Mouse (Mus musculus) T-cell, adult 2 months (primary cell): ENCODE data around the gene Cct5.
A peak's percentile ranks its signal among the peaks of the same experiment; 100 is the strongest.

ENCODE experiments used
- DNase-seq: peaks from one replicate; pipeline ENCODE4 v3.0.0; 2022; ENCODE audit warnings: low spot score

The Cct5 gene

DNA sequence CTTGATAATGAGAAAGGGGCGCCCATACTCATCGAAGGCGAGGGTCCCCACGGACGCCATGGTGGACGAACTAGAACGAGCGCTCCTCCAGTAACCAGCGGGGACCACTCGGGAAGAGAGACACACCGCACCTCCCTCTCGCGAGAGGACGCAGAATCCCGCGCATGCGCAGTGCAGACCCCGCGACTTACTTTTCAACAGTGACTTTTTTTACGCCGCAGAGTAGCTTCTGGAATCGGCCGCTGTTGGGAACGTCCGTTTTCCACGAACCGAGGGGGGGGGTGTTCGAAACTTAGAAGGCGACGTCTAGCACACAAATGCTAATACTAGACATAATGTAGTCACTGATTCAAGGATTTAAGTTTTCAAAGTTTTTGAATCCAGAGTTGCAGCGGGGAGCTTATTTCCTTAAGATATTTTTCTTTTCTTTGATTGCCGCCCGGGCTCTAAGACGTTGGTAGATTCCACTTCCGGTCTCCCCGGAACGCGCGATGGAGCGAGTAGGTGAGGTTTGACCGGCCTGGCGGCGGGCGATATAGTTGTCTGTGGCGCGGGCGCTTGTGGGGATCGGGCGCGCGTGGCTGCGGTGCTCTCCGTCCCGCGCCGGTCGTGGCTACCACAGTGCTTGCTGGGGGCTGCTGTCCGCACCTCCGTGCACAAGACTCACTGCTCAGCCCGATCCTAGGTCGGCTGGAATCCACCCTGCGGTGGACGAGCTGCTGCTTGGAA is at the start of gene Cct5, which contains the start of gene Fam173b:
TSS of gene Cct5 (minus strand) at position 159 of the 729 bp plus-strand sequence.
TSS of gene Fam173b (plus strand) at position 207 of the 729 bp plus-strand sequence.
- DNase-seq: peak; percentile 97

DNA sequence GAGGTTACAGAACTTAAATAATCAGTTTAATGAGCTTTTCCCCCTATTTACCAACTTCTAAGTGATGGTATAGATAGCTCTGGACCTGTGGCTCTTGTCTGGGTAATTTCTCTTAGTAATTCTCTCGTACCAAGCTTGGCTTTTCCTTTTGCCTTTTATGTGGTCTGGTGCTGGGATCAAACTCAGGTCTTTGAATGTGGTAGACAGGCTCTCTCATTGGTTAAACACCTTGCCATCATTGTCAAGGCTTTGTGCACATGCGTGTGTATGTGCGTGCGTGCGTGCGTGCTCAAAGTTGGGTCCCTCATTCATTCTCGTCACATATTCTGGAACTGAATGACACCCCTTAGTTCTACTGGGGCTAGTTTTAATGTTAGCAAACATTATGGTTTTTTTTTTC is 49.2 kb upstream of the Cct5 start:
- DNase-seq: peak; percentile 58

DNA sequence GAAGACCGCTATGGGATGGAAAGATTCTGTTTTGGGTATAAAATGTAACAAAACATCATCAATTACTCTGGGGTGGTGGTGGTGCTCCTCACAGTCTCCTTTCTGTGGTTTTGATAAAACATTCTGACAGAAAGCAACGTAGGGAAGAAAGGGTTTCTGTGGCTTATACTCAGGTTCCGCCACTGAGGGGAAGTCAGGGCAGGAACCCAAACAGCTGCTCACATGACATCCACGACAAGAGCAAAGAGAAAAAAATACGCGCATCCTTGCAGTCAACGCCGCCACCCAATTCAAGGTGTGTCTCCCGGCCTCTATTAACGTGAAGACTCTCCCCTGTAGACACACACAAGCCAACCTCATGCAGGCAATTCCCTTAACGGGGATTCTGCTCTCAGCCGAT is 48.1 kb upstream of the Cct5 start:
- DNase-seq: peak; percentile 72

DNA sequence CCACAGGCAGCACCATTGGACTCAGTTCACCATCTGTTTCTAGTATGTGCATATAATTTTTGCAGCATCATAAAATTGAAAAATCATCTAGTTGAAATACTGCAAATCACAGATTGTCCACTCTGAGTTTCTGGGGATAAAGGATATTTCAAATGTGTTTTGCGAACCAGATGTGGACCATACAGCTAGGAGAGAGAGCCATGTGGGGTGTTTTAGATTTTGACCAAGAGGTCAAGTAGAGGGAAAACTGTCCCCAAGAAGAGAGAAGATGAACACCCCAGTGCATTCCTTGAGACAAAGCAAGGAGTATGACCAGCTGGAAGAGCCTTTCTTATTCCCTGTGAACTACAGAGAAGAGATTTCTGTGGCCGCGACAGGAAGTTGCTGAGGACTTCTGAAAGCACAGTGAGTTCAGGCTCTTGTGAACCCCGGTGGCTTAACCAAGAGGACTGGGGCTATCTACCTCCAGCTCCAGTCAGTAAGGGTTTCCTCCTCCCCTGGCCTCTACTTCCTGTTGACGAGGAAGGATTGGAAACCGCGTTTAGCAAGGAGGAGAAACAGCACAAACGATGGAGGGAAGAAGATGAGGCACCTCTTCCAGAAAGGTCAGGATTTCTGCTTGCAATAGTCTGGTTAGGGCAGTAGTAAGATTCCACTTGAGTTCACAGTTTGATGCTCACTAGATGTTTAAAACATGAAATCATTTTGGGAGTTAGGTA is 46.4 kb upstream of the Cct5 start:
- DNase-seq: peak; percentile 31

DNA sequence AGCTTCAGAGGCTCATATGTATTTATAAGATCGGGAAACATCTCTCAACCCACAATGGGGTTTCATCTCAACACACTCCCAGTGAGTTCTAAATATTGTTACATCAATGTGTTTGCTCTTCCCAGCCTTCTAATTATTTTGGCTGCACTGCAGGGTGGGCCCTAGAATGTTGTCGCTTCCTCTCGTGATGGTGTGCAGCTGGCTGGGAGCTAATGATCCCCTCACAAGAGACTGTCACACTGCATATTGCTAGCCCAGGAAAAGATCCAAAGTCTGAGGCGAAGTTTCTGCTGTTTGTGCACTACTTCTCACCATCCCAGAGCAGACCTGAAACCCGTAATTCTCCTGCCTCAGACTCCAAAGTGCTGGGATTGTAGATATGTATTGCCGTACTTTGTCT is 45.6 kb upstream of the Cct5 start:
- DNase-seq: no peak

DNA sequence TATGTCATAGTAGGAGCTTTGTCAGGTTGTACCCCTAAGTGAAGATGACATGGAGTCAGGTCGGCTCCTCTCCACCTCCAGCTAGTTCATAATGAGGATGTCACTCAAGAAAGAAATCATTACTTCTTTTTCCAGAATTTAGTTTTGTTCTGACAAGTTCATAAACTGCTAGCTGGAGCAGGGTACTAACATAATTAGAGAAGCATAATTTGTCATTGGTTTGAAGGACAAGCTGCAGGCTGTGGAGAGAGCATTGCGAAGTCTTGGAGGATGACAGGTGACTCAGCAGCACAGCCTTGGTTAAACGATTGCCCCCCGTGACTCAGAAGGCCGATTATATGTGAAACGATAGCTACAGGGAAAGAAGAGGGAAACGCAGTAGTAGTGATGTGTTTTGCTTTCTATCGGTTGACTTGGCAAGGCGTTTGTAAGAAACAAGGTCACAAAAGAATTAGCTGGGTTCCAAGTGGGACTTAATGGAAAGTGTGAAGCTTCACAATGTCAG is 34.5 kb upstream of the Cct5 start:
- no peak for DNase-seq

DNA sequence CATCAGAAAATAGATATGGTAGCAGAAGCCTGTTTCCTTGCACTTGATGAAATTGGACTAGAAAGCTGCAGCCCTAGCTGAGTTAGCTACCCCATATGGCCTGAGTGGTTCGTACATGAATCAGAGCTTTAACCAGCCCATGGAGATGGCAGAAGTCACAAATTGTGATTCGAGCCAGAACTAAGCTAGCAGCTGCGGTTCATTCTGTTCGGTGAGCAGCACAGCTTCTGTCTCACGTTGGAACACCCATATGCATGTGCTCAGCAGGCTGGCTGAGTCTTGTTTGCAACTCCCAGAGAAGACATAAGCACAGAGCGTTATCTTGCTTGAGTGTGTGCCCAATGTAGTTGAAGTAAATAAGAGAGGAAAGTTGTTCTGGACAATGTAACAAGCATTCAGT is 33.0 kb upstream of the Cct5 start:
- no peak for DNase-seq

DNA sequence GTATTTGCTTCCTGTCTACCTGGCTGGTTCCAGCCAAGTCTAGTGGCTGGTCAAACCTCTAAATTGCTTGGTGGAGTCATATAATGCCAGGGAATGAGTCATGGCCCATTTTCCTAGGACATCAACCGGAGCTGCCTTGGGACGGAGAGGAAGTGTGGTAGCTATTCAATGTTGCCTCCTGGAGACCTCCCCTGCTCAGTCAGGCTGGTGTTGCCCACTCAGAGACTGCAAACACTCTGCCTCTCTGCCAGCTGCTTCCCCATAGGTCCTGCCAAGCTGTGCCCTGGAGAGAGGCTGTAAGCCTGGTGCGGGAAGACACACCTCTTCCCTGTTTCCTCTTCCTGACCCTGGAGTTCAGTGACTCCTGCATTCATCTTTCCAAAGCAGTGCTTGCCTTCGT is 30.9 kb upstream of the Cct5 start:
- no peak for DNase-seq

DNA sequence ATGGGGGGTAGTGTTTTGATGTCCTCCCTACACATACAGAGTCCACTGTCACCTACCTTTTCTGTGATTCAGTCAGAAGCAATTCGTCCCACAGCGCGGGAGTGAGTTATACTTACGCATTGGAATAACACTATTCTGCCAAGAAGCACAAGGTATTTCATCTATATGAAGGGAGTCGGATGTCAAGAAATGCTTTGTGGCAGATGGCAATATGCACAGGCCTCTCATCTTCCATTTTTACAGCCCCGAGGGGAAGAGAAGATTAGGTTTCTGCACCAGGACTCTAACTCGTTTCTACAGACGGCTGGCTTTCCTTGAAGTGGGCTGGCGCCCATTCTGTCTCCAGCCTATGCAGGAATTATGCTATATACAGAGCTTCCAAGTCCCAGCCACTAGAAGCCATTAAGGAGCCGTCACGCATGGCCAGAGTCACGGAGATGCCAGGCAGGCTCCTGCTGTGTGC is 29.8 kb upstream of the Cct5 start:
- DNase-seq: no peak

DNA sequence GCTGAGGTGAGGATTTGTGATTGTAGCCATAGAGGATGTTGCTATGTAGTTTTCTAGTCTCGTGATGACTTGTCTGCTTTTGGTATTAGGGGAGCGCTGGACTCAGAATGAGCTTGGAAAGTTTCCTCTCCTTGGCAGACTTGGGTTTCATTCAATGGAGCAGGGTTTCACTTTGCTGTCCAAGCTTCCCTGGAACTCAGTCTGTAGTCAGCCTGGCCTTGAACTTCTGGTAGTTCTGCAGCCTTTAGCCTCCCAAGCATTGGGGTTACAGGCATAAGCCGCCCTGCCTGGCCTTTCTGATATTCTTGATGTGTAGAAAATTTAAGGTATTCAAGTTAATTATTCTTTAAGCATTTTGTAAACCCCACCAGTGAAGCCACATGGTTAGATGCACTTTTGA is 28.0 kb upstream of the Cct5 start:
- DNase-seq: no peak

DNA sequence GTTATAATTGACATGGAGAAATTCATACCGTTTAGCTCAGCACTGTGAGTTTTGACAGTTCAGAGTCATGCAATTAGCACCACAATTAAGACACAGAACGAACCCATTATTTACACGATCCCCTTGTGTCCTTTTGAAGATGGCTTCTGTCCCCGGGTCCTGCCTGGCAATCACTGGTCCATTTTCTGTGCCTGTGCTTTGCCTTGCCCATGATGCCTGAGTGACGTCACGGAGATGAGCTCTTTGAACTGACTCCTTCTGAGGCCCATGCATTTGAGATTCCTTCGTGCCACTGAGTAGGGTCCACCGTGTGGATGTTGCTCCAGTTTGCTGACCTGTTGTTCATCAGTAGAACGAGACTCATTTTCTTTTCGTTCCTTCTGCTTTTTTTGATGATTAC is 26.6 kb upstream of the Cct5 start:
- DNase-seq: no peak

DNA sequence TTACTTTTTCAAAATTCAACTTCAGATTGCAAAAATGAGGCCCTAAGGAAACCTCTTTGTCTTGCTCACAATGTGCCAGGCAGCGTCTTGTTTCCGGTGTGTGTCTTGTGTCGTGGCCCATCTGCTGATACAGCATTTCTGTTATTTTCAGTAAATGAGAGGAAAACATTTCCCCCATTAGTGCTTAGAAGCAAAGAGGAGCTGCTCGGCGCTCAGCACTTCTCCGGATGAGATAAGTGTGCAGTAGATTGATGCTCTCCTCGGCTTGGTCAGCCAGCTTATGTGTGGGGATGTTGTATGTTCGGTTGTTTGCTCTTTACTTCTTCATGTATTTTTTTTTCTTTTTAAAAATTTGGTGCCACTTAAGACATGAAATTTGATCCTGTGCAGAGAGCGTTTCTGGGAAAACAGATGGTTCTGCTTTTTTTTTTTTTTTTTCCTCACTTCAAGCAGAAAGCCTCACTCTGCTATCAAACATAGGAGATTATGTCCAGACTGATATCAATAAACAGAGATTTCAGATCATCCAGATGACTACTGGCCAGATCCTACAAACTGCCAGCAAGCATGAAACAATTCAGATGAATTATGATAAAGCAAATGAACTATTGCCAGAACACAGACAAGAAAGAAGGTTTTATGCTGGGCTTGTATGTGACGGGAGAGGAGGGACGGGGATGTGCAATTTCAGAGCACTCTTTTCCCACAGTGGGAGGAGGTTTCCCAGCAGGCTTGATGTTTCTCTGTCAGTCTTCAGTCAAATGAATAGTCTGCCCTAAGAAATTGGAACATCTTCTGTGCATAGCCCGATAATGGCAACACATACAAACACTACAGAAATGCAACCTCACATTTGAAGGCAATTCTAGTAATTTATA is 25.9 kb upstream of the Cct5 start:
- no peak for DNase-seq

DNA sequence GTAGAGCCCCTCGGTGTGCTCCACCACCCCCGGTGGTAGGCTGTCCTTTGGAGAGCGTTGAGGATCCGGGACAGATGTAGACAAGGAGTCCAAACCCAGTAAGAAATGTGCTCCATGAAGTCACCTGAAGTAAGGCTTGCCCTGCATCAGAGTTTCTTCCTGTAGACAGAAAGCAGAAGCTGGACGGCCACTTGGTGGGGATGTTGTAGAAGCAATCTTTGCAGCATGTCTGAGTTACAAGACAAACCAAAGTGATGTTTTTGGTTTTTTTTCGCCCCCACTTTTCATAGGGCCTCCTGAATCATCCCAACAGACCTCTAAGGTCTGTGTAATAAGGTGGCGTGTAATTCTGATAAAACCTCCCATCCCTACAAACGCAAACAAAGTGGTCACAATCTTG is 17.9 kb upstream of the Cct5 start:
- no peak for DNase-seq

DNA sequence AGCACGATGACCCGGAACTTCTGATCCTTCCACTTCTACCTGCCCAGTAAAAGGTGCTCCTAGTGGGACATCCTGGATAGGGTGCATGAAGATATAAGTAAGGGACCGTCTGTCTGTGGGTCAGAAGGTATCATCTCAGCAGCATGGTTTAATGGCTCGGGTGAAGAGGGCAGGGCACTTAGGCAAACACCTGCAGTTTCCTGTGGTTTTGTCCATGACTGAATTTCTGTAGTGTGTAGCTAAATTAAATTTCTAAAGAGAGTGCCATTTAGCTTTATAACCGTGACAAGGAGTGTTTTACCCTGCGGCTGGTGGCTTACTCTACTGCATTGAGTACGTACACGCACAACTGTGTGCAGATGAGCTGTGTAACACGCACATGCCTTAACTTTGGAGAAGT is 15.7 kb upstream of the Cct5 start:
- DNase-seq: no peak

DNA sequence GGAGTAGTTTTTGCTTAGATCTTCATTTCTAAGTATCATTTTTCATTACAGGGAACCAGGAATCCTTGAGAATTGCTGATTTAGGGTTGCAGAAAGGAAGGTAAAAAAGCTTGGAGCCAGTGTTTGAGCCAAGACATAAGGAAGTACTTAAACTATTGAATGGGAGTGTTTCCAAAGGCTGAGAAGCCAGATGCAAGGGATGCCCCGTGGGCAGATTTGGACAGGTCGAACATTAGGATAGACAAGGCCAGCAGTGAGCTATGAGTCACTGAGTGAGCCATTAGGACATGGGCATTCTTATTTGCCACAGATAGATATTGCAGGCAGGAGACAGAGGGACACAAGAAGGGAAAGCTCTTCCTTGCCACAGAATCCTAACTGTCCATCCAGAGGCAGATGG is 13.1 kb upstream of the Cct5 start:
- no peak for DNase-seq

DNA sequence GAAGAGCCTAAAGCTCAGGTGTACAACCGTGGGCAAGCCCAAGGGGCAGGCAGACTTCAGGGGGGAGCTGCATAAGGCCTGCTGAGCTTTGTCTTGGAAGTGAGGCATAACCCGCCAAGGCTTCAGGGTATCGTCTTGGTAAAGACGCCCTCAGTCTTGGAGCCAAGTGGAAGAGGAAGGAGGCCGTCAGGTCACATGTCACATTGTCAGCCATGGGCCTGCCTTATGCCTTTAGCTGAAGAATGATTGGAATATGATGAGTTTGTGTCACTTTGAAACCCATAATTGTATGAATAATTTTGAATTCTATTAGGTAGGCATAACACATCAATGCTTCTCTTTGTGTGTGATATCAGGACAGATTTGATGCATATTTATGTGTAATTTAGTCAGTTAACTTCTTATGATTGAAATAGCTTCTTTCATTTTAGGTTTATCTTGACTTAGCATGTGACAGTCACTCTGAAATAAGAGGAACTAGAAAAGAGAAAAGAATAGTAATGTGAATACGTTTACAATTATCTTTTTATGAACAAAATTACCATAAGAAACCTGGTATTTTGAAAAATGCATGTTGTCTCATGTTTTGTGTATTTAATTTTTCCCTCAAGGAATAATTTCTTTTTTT is 12.3 kb upstream of the Cct5 start:
- no peak for DNase-seq

DNA sequence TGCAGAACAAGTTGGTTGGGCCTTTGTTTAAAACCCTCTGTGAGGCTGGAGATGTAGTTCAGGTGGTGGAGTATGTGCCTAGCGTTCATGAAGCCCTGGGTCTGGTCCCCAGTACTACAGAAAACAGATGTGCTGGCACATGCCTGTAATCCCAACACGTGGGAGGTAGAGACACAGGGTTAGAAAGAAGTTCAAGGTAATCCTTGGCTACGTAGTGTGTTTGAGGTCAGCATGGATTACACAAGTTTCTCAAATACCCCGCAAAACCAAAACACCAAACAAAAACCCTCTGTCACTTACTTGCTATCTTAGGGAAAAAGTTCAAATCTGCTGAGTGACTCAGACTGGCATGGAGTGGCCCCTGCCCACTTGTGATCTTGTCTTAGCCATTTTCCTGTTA is 10.4 kb upstream of the Cct5 start:
- no peak for DNase-seq

DNA sequence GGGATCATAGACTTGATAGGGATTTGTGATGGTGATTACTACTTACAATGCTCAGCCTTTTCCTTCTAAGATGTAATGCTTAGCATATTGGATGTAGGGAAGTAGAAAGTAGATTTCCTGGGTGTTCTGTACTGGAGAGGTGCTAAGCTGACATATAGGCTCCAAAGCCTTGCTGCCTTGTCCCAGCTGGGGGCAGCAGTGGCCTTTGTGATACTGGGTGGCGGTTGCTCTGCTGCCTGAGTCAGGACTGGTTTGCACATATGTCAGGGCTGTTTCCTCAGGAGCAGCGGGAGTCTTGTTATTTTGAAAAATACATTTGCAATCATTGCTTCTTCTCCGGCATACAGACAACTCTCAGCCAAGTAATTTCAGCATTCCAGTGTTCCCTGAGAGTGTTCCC is 9.4 kb upstream of the Cct5 start:
- no peak for DNase-seq

DNA sequence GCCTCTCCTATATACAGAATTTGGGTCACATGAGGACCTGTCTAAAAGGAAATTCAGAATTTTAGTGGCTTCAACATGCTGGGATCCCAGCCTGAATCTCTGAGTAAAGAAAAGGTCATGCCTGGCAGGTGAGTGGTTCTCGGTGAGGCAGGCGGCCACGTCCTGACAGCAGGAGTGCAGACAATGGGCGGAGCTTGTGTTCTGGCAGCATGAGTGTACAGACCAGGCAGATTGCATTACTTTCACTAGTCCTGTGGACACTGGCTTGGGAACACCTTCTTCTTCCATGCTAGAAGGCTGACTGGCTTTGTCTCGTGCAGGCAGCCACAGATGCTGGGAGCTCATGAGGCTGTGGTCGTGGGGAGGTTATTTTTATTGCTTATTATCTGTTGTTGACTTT is 5.2 kb upstream of the Cct5 start:
- no peak for DNase-seq

DNA sequence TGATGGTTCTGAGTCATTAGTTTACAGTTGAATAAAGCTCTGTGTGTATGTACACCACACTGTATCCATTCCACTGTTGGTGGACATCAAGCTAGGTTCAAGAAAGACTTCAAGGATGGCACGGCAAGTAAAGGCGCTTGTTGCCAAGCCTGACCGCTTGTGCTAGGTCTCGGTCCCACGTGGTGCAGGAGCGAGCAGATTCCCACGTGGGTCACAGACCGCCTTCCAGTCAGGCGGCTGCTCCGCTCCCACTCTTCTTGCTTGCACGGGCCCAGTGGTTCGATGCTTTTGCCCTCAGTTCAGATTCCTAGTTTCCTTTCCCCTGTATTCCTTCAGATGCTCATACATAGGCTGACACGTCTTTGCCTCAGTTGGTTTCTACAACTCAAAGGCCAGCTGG is 1.5 kb upstream of the Cct5 start:
- no peak for DNase-seq

DNA sequence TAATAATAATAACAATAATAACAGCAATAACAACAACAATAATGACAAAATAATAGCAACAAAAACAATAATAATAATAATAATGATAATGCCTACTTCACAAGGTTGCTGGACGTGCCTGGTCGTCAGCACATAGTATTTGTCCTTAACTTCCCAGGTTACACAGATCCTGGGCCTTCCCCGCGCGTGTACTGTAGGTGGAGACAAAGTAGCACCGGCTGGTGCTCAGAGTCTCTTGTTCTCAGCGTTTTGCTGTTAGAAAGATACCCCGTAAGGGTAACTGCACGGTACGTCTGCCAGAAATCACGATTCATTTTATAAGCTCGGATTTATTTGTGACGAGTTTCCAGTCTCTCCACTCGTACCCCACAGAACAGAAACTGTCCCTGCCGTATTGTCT is 822 bp upstream of the Cct5 start:
- DNase-seq: peak; percentile 68

DNA sequence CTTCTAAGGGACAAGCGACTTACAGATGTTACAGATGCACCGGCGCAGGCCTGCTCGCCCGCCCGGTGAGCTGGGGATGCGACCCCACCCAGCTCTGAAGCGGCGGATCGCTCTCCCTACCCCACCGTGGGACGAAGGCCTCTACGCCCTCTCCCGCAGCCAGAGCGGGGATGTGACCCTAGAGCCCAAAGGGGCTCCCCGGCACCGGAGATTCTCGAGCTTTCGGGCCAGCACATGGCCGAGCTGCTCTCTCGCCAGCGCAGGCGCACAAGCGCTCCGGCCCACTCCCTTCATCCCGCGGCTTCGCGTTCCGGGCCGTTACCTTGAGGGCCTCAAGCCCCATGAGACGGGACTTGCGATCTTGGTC is 342 bp downstream of the Cct5 start:
- DNase-seq: no peak
